Mouse (Mus musculus): ENCODE data around the gene Epb41l1. TPM values are rescaled to one million over a fixed set of nuclear protein-coding genes. Genes with fewer than 3 reads are reported as not detected.

Epb41l1 gene
- total RNA-seq, 2 experiments from 2014 or later: 20.5 TPM

GRCm38 (mm10) chr2:156460470-156460869 lies 39.8 kb downstream of the Epb41l1 start:
- peak; percentile 72 for DNase-seq

GRCm38 (mm10) chr2:156462154-156463029 lies 41.7 kb downstream of the Epb41l1 start:
- peak; percentile 33 for DNase-seq

GRCm38 (mm10) chr2:156464416-156464815 lies 43.7 kb downstream of the Epb41l1 start:
- DNase-seq: no peak

- DNase-seq: no peak
Observed at GRCm38 (mm10) chr2:156467538-156467937, 46.8 kb downstream of the Epb41l1 start.

GRCm38 (mm10) chr2:156468890-156469289 lies 48.2 kb downstream of the Epb41l1 start:
- DNase-seq: no peak

- DNase-seq: no peak
Observed at GRCm38 (mm10) chr2:156469508-156469907, 48.8 kb downstream of the Epb41l1 start.

GRCm38 (mm10) chr2:156470938-156471337 lies 50.2 kb downstream of the Epb41l1 start:
- DNase-seq: no peak

- DNase-seq: no peak
Observed at GRCm38 (mm10) chr2:156472336-156472735, 51.6 kb downstream of the Epb41l1 start.

GRCm38 (mm10) chr2:156473696-156474095 lies 53.0 kb downstream of the Epb41l1 start:
- peak; percentile 42 for DNase-seq

GRCm38 (mm10) chr2:156474111-156474510 lies 53.4 kb downstream of the Epb41l1 start:
- DNase-seq: no peak

GRCm38 (mm10) chr2:156474891-156475284 lies 54.2 kb downstream of the Epb41l1 start:
- DNase-seq: peak; percentile 46

GRCm38 (mm10) chr2:156475285-156476110 lies 54.8 kb downstream of the Epb41l1 start:
- DNase-seq: peak; percentile 70

- no peak for DNase-seq
Observed at GRCm38 (mm10) chr2:156476111-156476747, 55.5 kb downstream of the Epb41l1 start.

GRCm38 (mm10) chr2:156476748-156477151 lies 56.0 kb downstream of the Epb41l1 start:
- DNase-seq: no peak

GRCm38 (mm10) chr2:156478046-156478690 lies 57.5 kb downstream of the Epb41l1 start:
- no peak for DNase-seq

GRCm38 (mm10) chr2:156479833-156480232 lies 59.1 kb downstream of the Epb41l1 start:
- DNase-seq: no peak

- no peak for DNase-seq
Observed at GRCm38 (mm10) chr2:156480267-156480666, 59.6 kb downstream of the Epb41l1 start.

GRCm38 (mm10) chr2:156482299-156482698 lies 61.6 kb downstream of the Epb41l1 start:
- DNase-seq: peak; percentile 68

GRCm38 (mm10) chr2:156482764-156483163 lies 62.1 kb downstream of the Epb41l1 start:
- DNase-seq: no peak

- no peak for DNase-seq
Observed at GRCm38 (mm10) chr2:156483204-156483603, 62.5 kb downstream of the Epb41l1 start.

- no peak for DNase-seq
Observed at GRCm38 (mm10) chr2:156486086-156486751, 65.5 kb downstream of the Epb41l1 start.
